Mouse (Mus musculus): ENCODE results near the gene Tenm4.

Tenm4 gene

GRCm38 (mm10) chr7:96170924-96171595 lies at the start of gene Tenm4:
TSS of gene Tenm4 (plus strand) at chr7:96171246.
- in situ Hi-C loops (cut with MboI; ENCODE audit: low pct_unique_long_range_greater_than_20kb in 1 of 2, low sequenced_read_pairs in 2 of 2, unreplicated experiment in 1 of 2) = no loop called here

- in situ Hi-C loops (cut with MboI; ENCODE audit: low pct_unique_long_range_greater_than_20kb in 1 of 2, low sequenced_read_pairs in 2 of 2, unreplicated experiment in 1 of 2) = no loop called here
Measured at GRCm38 (mm10) chr7:96130763-96131162, 40.3 kb upstream of the Tenm4 start.

- in situ Hi-C loops (cut with MboI; ENCODE audit: low pct_unique_long_range_greater_than_20kb in 1 of 2, low sequenced_read_pairs in 2 of 2, unreplicated experiment in 1 of 2) = no loop called here
Measured at GRCm38 (mm10) chr7:96131175-96131574, 39.9 kb upstream of the Tenm4 start.

- in situ Hi-C loops (cut with MboI; ENCODE audit: low pct_unique_long_range_greater_than_20kb in 1 of 2, low sequenced_read_pairs in 2 of 2, unreplicated experiment in 1 of 2) = no loop called here
Measured at GRCm38 (mm10) chr7:96136497-96136961, 34.5 kb upstream of the Tenm4 start.

GRCm38 (mm10) chr7:96141876-96142275 lies 29.2 kb upstream of the Tenm4 start:
- in situ Hi-C loops (cut with MboI; ENCODE audit: low pct_unique_long_range_greater_than_20kb in 1 of 2, low sequenced_read_pairs in 2 of 2, unreplicated experiment in 1 of 2) = no loop called here

GRCm38 (mm10) chr7:96142973-96143596 lies 28.0 kb upstream of the Tenm4 start:
- in situ Hi-C loops (cut with MboI; ENCODE audit: low pct_unique_long_range_greater_than_20kb in 1 of 2, low sequenced_read_pairs in 2 of 2, unreplicated experiment in 1 of 2) = no loop called here

- in situ Hi-C loops (cut with MboI; ENCODE audit: low pct_unique_long_range_greater_than_20kb in 1 of 2, low sequenced_read_pairs in 2 of 2, unreplicated experiment in 1 of 2) = no loop called here
Measured at GRCm38 (mm10) chr7:96147436-96147835, 23.6 kb upstream of the Tenm4 start.

GRCm38 (mm10) chr7:96148191-96148590 lies 22.9 kb upstream of the Tenm4 start:
- in situ Hi-C loops (cut with MboI; ENCODE audit: low pct_unique_long_range_greater_than_20kb in 1 of 2, low sequenced_read_pairs in 2 of 2, unreplicated experiment in 1 of 2) = no loop called here

- in situ Hi-C loops (cut with MboI; ENCODE audit: low pct_unique_long_range_greater_than_20kb in 1 of 2, low sequenced_read_pairs in 2 of 2, unreplicated experiment in 1 of 2) = no loop called here
Measured at GRCm38 (mm10) chr7:96151277-96151676, 19.8 kb upstream of the Tenm4 start.

GRCm38 (mm10) chr7:96151961-96152360 lies 19.1 kb upstream of the Tenm4 start:
- in situ Hi-C loops (cut with MboI; ENCODE audit: low pct_unique_long_range_greater_than_20kb in 1 of 2, low sequenced_read_pairs in 2 of 2, unreplicated experiment in 1 of 2) = no loop called here

- in situ Hi-C loops (cut with MboI; ENCODE audit: low pct_unique_long_range_greater_than_20kb in 1 of 2, low sequenced_read_pairs in 2 of 2, unreplicated experiment in 1 of 2) = no loop called here
Measured at GRCm38 (mm10) chr7:96152431-96152830, 18.6 kb upstream of the Tenm4 start.

- in situ Hi-C loops (cut with MboI; ENCODE audit: low pct_unique_long_range_greater_than_20kb in 1 of 2, low sequenced_read_pairs in 2 of 2, unreplicated experiment in 1 of 2) = no loop called here
Measured at GRCm38 (mm10) chr7:96152924-96153359, 18.1 kb upstream of the Tenm4 start.

GRCm38 (mm10) chr7:96154025-96154424 lies 17.0 kb upstream of the Tenm4 start:
- in situ Hi-C loops (cut with MboI; ENCODE audit: low pct_unique_long_range_greater_than_20kb in 1 of 2, low sequenced_read_pairs in 2 of 2, unreplicated experiment in 1 of 2) = no loop called here

GRCm38 (mm10) chr7:96156481-96157255 lies 14.4 kb upstream of the Tenm4 start:
- in situ Hi-C loops (cut with MboI; ENCODE audit: low pct_unique_long_range_greater_than_20kb in 1 of 2, low sequenced_read_pairs in 2 of 2, unreplicated experiment in 1 of 2) = no loop called here

- in situ Hi-C loops (cut with MboI; ENCODE audit: low pct_unique_long_range_greater_than_20kb in 1 of 2, low sequenced_read_pairs in 2 of 2, unreplicated experiment in 1 of 2) = no loop called here
Measured at GRCm38 (mm10) chr7:96164141-96164540, 6.9 kb upstream of the Tenm4 start.

GRCm38 (mm10) chr7:96168921-96169320 lies 2.1 kb upstream of the Tenm4 start:
- in situ Hi-C loops (cut with MboI; ENCODE audit: low pct_unique_long_range_greater_than_20kb in 1 of 2, low sequenced_read_pairs in 2 of 2, unreplicated experiment in 1 of 2) = no loop called here

- in situ Hi-C loops (cut with MboI; ENCODE audit: low pct_unique_long_range_greater_than_20kb in 1 of 2, low sequenced_read_pairs in 2 of 2, unreplicated experiment in 1 of 2) = no loop called here
Measured at GRCm38 (mm10) chr7:96171596-96172563, 834 bp downstream of the Tenm4 start.

- in situ Hi-C loops (cut with MboI; ENCODE audit: low pct_unique_long_range_greater_than_20kb in 1 of 2, low sequenced_read_pairs in 2 of 2, unreplicated experiment in 1 of 2) = no loop called here
Measured at GRCm38 (mm10) chr7:96176781-96177180, 5.7 kb downstream of the Tenm4 start.

Measured in mouse embryonic stem cell (cell line).